Mouse (Mus musculus) lung, embryonic 16.5 days (tissue): ENCODE results near the gene Ocm. TPM values are rescaled to one million over a fixed set of nuclear protein-coding genes. Genes with fewer than 3 reads are reported as not detected.
A peak's percentile ranks its signal among the peaks of the same experiment; 100 is the strongest.
"Not testable (repeated sequence)": the region's sequence is repeated elsewhere in the genome, so short reads cannot be mapped to it uniquely, and the experiment has no call there.

Experiments used
- ATAC-seq: fragments of 200-750 bp; cut with Nextera tagmentation; 2 replicates; pipeline ENCODE4 v1.8.0; 2017; ENCODE audit warnings: low read depth, mild to moderate bottlenecking, moderate library complexity
- H3K27ac ChIP-seq: fragments of 300-500 bp; sonication (generic); 2 replicates; pipeline ENCODE4 v1.5.1; 2014; ENCODE audit warnings: mild to moderate bottlenecking, control low read depth, low read length
- H3K27me3 ChIP-seq: fragments of 300-500 bp; sonication (generic); 2 replicates; pipeline ENCODE4 v1.6.1; 2014; ENCODE audit warnings: low read depth, low read length, mixed read lengths; ENCODE audit not compliant: control insufficient read depth, insufficient read depth
- H3K36me3 ChIP-seq: fragments of 300-500 bp; sonication (generic); 2 replicates; pipeline ENCODE4 v1.6.1; 2014; ENCODE audit warnings: low read length; ENCODE audit not compliant: control insufficient read depth, insufficient read depth
- H3K4me1 ChIP-seq: fragments of 300-500 bp; sonication (generic); replicated peaks from 2 replicates; pipeline ENCODE4 v1.6.1; 2014; ENCODE audit warnings: low read length, mixed read lengths; ENCODE audit not compliant: control insufficient read depth, insufficient read depth
- H3K4me2 ChIP-seq: fragments of 300-500 bp; sonication (generic); 2 replicates; pipeline ENCODE4 v1.6.1; 2014; ENCODE audit warnings: low read depth, low read length, control low read depth
- H3K4me3 ChIP-seq: fragments of 300-500 bp; sonication (generic); 2 replicates; pipeline ENCODE4 v1.5.1; 2014; ENCODE audit warnings: mild to moderate bottlenecking, low read length, control low read depth
- H3K9ac ChIP-seq: fragments of 300-500 bp; sonication (generic); 2 replicates; pipeline ENCODE4 v1.6.1; 2014; ENCODE audit warnings: low read length, control low read depth
- H3K9me3 ChIP-seq: fragments of 300-500 bp; sonication (generic); 2 replicates; pipeline ENCODE4 v1.6.1; 2016; ENCODE audit warnings: low read length; ENCODE audit not compliant: control insufficient read depth
- WGBS: fragments of 180-500 bp; shearing (Covaris S2); extraction: QIAGEN DNeasy Blood & Tissue Kit; methylation state at CpG from one replicate; pipeline ENCODE4 v1.1.7; 2014; 5-methylcytosine and 5-hydroxymethylcytosine counted together
- polyA plus RNA-seq: library from polyadenylated mRNA; unstranded; fragments of >200 nt; fragmentation: Nextera tagmentation; extraction: Ambion mirVana; gene quantifications from 2 replicates; pipeline ENCODE4 v1.2.1, GENCODE M21; 2015

The Ocm gene
- polyA plus RNA-seq, 1 experiment from 2014 or later: 0.24 TPM

- peak within 1 kb of the TSS; percentile 98 for H3K4me3 ChIP-seq
- peak; percentile 99 for ATAC-seq
- peak within 1 kb of the TSS; percentile 95 for H3K9ac ChIP-seq
- H3K27ac ChIP-seq: peak within 1 kb of the TSS; percentile 83
- H3K36me3 ChIP-seq: peaks cover 8% of the 10 kb centered on the region
- no peaks in the 10 kb centered on the region for H3K9me3 ChIP-seq
- H3K27me3 ChIP-seq: no peaks in the 10 kb centered on the region
- H3K4me1 ChIP-seq: 0 out of 2 replicates have a peak, but pooled peaks cover 2% of the 10 kb centered on the region
- WGBS: 4% methylated on average over 43 of the region's 47 CpGs
- H3K4me2 ChIP-seq: peak within 1 kb of the TSS; percentile 60
Measured at GRCm38 (mm10) chr5:144014551-144015311, 11.7 kb downstream of the Ocm start, which contains the start of gene Ccz1. Gene Ccz1 (minus strand): TSS chr5:144014877.

GRCm38 (mm10) chr5:144013366-144014134, 12.9 kb downstream of the Ocm start:
- not testable (repeated sequence) for H3K9ac ChIP-seq, H3K9me3 ChIP-seq, H3K4me1 ChIP-seq, ATAC-seq, H3K27me3 ChIP-seq, H3K27ac ChIP-seq
- Histone ChIP-seq H3K4me2 (peak overlapping the region; percentile 60), H3K4me3 (peak overlapping the region; percentile 98), H3K36me3 (peaks cover 17% of the 10 kb centered on the region)
- WGBS: 53% methylated on average over 12 of the region's 13 CpGs

- ATAC-seq: no peak
- H3K4me2 ChIP-seq: no peak overlapping the region
- no peaks in the 10 kb centered on the region for H3K4me1 ChIP-seq
- no peak overlapping the region for H3K4me3 ChIP-seq
- H3K36me3 ChIP-seq: peaks cover 45% of the 10 kb centered on the region
- 89% methylated on average over 15 of the region's 15 CpGs for WGBS
- no peak overlapping the region for H3K9ac ChIP-seq
- H3K27ac ChIP-seq: no peak overlapping the region
- no peaks in the 10 kb centered on the region for H3K9me3 ChIP-seq
- H3K27me3 ChIP-seq: no peaks in the 10 kb centered on the region
Measured at GRCm38 (mm10) chr5:144002461-144003192, 23.8 kb downstream of the Ocm start.

- no peak overlapping the region for H3K4me2 ChIP-seq
Measured at GRCm38 (mm10) chr5:143999409-143999808, 27.1 kb downstream of the Ocm start.

DNA sequence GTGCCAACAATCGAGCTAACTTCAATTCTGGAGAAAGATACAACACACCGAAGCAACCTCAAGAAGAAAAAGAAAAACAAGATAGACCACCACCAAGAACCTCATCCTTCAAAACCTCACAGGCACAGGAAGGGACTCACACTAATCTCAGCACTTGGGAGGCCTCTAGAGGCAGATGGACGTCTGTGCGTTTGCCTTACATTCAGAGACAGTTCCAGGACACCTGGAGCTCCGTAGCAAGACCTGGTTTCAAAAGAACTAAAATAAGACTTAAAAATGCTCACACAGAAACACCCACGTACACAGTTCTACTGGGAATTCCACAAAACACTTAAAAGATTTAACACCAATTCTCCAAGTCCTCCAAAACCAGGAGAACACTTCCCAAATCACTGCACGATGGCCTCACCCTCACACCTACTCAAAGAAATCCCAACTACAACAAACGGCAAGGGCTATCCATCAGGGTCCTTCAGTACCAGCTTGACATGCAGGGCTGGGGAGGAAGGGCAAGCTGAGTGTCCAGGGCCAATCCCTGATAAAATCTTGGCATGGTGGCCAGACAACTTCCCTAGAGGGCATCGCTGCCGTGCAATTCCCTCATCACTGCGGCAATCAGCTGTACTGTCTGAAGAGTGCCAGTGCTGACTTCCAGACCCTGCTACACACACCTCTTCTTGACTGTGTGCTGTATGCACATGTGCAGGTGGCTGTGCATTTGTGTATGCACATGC, 31.7 kb downstream of the Ocm start:
- H3K4me2 ChIP-seq: no peak overlapping the region
- peaks cover 9% of the 10 kb centered on the region for H3K4me1 ChIP-seq
- H3K9ac ChIP-seq: no peak overlapping the region
- no peak overlapping the region for H3K27ac ChIP-seq
- no peaks in the 10 kb centered on the region for H3K27me3 ChIP-seq
- H3K36me3 ChIP-seq: peaks cover 31% of the 10 kb centered on the region
- H3K4me3 ChIP-seq: no peak overlapping the region
- H3K9me3 ChIP-seq: no peaks in the 10 kb centered on the region
- no peak for ATAC-seq
- 50% methylated on average over 11 of the region's 11 CpGs for WGBS

More at GRCm38 (mm10) chr5:143999409-143999808, 27.1 kb downstream of the Ocm start:
- peaks cover 43% of the 10 kb centered on the region for H3K36me3 ChIP-seq
- WGBS: 79% methylated on average over 1 of the region's 1 CpGs
- H3K4me3 ChIP-seq: no peak overlapping the region
- H3K4me1 ChIP-seq: no peaks in the 10 kb centered on the region
- no peak for ATAC-seq
- no peak overlapping the region for H3K27ac ChIP-seq
- no peaks in the 10 kb centered on the region for H3K9me3 ChIP-seq
- H3K27me3 ChIP-seq: no peaks in the 10 kb centered on the region
- no peak overlapping the region for H3K9ac ChIP-seq

DNA sequence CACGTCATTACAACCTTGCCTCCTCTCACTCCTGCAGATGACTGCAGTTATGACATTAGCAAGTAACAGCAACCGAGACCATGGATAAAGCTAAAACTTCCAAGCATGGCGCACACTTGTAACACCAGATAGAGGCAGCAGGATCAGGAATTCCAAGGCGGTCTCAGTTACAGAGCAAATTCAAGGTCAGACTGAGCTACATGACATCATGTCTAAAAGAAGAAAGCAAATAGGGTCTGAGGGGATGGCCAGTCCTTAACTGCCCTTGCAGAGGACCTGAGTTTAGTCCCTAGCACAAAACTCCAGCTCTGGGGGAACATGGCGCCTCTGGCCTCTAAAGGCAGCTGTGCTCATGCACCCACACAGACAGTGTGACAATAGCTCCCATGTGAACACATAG, 32.6 kb downstream of the Ocm start:
- WGBS: 75% methylated on average over 5 of the region's 5 CpGs
- no peak overlapping the region for H3K27ac ChIP-seq
- H3K4me3 ChIP-seq: no peak overlapping the region

DNA sequence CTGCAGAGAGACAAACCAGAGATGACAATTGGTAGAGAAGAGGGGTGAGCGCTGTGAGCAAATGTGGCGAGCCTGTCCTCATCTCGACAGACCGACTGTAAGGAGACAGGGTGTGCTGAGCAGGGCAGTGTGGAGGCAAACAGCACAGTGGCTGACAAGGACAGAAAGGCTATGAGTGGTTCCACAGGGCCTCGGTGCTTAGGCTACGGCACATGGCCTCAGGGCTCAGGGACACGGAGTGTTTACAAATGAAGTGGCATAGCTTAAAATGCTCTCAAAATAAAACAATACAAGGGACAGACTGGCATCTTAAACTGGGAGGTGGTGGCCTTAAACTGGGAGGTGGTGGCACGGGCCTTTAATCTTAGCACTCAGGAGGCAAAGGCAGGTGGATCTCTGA, 33.2 kb downstream of the Ocm start:
- H3K4me3 ChIP-seq: no peak overlapping the region
- peak; percentile 25; the same call in 1 of the 2 replicates for ATAC-seq
- peaks cover 9% of the 10 kb centered on the region for H3K4me1 ChIP-seq
- H3K4me2 ChIP-seq: peak overlapping the region; percentile 4; the same call in 1 of the 2 replicates
- WGBS: 61% methylated on average over 8 of the region's 8 CpGs
- peaks cover 35% of the 10 kb centered on the region for H3K36me3 ChIP-seq
- no peak overlapping the region for H3K9ac ChIP-seq
- peak overlapping the region; percentile 79 for H3K27ac ChIP-seq
- no peaks in the 10 kb centered on the region for H3K9me3 ChIP-seq
- H3K27me3 ChIP-seq: no peaks in the 10 kb centered on the region

More for the DNA sequence above, 32.6 kb downstream of the Ocm start:
- ATAC-seq: no peak
- Histone ChIP-seq H3K27me3 (no peaks in the 10 kb centered on the region), H3K4me2 (no peak overlapping the region), H3K9me3 (no peaks in the 10 kb centered on the region), H3K9ac (no peak overlapping the region), H3K36me3 (peaks cover 34% of the 10 kb centered on the region), H3K4me1 (peaks cover 9% of the 10 kb centered on the region)

DNA sequence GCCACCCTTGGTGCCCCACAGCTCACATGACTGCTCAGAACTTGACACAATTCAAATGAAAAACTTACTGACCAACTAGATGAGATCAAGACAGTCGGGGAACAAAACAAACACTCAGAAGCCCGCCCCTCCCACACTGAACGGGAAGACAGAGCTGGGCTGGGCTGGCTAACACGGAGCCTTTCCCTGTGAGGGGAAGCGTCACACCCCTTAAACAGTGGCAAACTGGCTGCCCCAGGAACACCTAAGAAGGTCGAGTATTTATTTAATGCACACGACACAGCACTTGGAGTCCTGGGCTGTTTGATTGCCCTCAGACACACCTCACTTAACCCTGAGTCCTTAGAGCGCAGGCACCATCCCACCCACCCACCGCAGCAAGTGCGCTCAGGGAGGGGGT, 33.8 kb downstream of the Ocm start:
- peak overlapping the region; percentile 22; the same call in 1 of the 2 replicates for H3K4me2 ChIP-seq
- peak overlapping the region; percentile 79 for H3K27ac ChIP-seq
- H3K27me3 ChIP-seq: no peaks in the 10 kb centered on the region
- peaks cover 9% of the 10 kb centered on the region for H3K4me1 ChIP-seq
- 49% methylated on average over 10 of the region's 10 CpGs for WGBS
- peak; percentile 95 for ATAC-seq
- no peak overlapping the region for H3K4me3 ChIP-seq
- H3K9me3 ChIP-seq: no peaks in the 10 kb centered on the region
- H3K9ac ChIP-seq: no peak overlapping the region
- peaks cover 38% of the 10 kb centered on the region for H3K36me3 ChIP-seq
